Mouse (Mus musculus): ENCODE data around the gene Tmem51. TPM values are rescaled to one million over a fixed set of nuclear protein-coding genes. Genes with fewer than 3 reads are reported as not detected.

The Tmem51 gene
- 16.8 and 18.9 TPM in 2 replicates for polyA plus RNA-seq (2011; ENCODE audit: insufficient read depth, insufficient read length, low read depth, missing spikeins)

GRCm38 (mm10) chr4:142084131-142084899, at the start of gene Tmem51:
Tmem51 (minus strand) TSS chr4:142084304.
- Histone ChIP-seq H3K9me3 (replicated peaks; ENCODE audit: control insufficient read depth, insufficient read depth, low read length, poor library complexity, severe bottlenecking) (no peaks in the 10 kb centered on the region), H3K27me3 (ENCODE audit: control insufficient read depth, insufficient read depth, low read length, poor library complexity, severe bottlenecking) (no peaks in the 10 kb centered on the region), H3K4me3 (ENCODE audit: low read depth, low read length) (peak within 1 kb of the TSS; percentile 77), H3K4me1 (ENCODE audit: control insufficient read depth, insufficient read depth, low read length) (peaks cover 6% of the 10 kb centered on the region), H3K9ac (ENCODE audit: low read depth, poor library complexity, severe bottlenecking) (peak within 1 kb of the TSS; percentile 77), H3K36me3 (ENCODE audit: control insufficient read depth, insufficient read depth, low read length, poor library complexity, severe bottlenecking) (no peaks in the 10 kb centered on the region), H3K27ac (ENCODE audit: insufficient read depth, low read length) (peak within 1 kb of the TSS; percentile 69)
- no peak for TF ChIP-seq CTCF (IDR thresholded peaks at IDR 0.05; ENCODE audit: low read depth, low read length)
- 0 out of 2 replicates have a peak, but pooled peaks have one; percentile 2 for TF ChIP-seq EP300 (IDR thresholded peaks at IDR 0.05; ENCODE audit: insufficient read depth, low read depth, low read length)
- peak; percentile 15 for TF ChIP-seq POLR2A (IDR thresholded peaks at IDR 0.05; ENCODE audit: insufficient read depth, low read length)

- Histone ChIP-seq H3K9ac (ENCODE audit: low read depth, poor library complexity, severe bottlenecking) (no peak overlapping the region), H3K9me3 (replicated peaks; ENCODE audit: control insufficient read depth, insufficient read depth, low read length, poor library complexity, severe bottlenecking) (no peaks in the 10 kb centered on the region), H3K27ac (ENCODE audit: insufficient read depth, low read length) (no peak overlapping the region), H3K4me3 (ENCODE audit: low read depth, low read length) (no peak overlapping the region), H3K4me1 (ENCODE audit: control insufficient read depth, insufficient read depth, low read length) (no peaks in the 10 kb centered on the region), H3K36me3 (ENCODE audit: control insufficient read depth, insufficient read depth, low read length, poor library complexity, severe bottlenecking) (no peaks in the 10 kb centered on the region), H3K27me3 (ENCODE audit: control insufficient read depth, insufficient read depth, low read length, poor library complexity, severe bottlenecking) (no peaks in the 10 kb centered on the region)
- no peak for TF ChIP-seq POLR2A (IDR thresholded peaks at IDR 0.05; ENCODE audit: insufficient read depth, low read length)
- TF ChIP-seq EP300 (IDR thresholded peaks at IDR 0.05; ENCODE audit: insufficient read depth, low read depth, low read length) = no peak
- TF ChIP-seq CTCF (IDR thresholded peaks at IDR 0.05; ENCODE audit: low read depth, low read length) = no peak
These were observed 46.1 kb upstream of the Tmem51 start for GRCm38 (mm10) chr4:142130162-142130561.

GRCm38 (mm10) chr4:142127275-142127788, 43.2 kb upstream of the Tmem51 start:
- TF ChIP-seq EP300 (IDR thresholded peaks at IDR 0.05; ENCODE audit: insufficient read depth, low read depth, low read length) = no peak
- TF ChIP-seq POLR2A (IDR thresholded peaks at IDR 0.05; ENCODE audit: insufficient read depth, low read length) = no peak
- no peak for TF ChIP-seq CTCF (IDR thresholded peaks at IDR 0.05; ENCODE audit: low read depth, low read length)
- Histone ChIP-seq H3K27me3 (ENCODE audit: control insufficient read depth, insufficient read depth, low read length, poor library complexity, severe bottlenecking) (no peaks in the 10 kb centered on the region), H3K36me3 (ENCODE audit: control insufficient read depth, insufficient read depth, low read length, poor library complexity, severe bottlenecking) (no peaks in the 10 kb centered on the region), H3K9ac (ENCODE audit: low read depth, poor library complexity, severe bottlenecking) (no peak overlapping the region), H3K9me3 (replicated peaks; ENCODE audit: control insufficient read depth, insufficient read depth, low read length, poor library complexity, severe bottlenecking) (no peaks in the 10 kb centered on the region), H3K4me3 (ENCODE audit: low read depth, low read length) (no peak overlapping the region), H3K27ac (ENCODE audit: insufficient read depth, low read length) (no peak overlapping the region), H3K4me1 (ENCODE audit: control insufficient read depth, insufficient read depth, low read length) (no peaks in the 10 kb centered on the region)

GRCm38 (mm10) chr4:142126641-142127274, 42.7 kb upstream of the Tmem51 start:
- TF ChIP-seq EP300 (IDR thresholded peaks at IDR 0.05; ENCODE audit: insufficient read depth, low read depth, low read length) (no peak), CTCF (IDR thresholded peaks at IDR 0.05; ENCODE audit: low read depth, low read length) (no peak)
- Histone ChIP-seq H3K9me3 (replicated peaks; ENCODE audit: control insufficient read depth, insufficient read depth, low read length, poor library complexity, severe bottlenecking) (no peaks in the 10 kb centered on the region), H3K4me3 (ENCODE audit: low read depth, low read length) (no peak overlapping the region), H3K36me3 (ENCODE audit: control insufficient read depth, insufficient read depth, low read length, poor library complexity, severe bottlenecking) (no peaks in the 10 kb centered on the region), H3K4me1 (ENCODE audit: control insufficient read depth, insufficient read depth, low read length) (no peaks in the 10 kb centered on the region), H3K27ac (ENCODE audit: insufficient read depth, low read length) (no peak overlapping the region), H3K27me3 (ENCODE audit: control insufficient read depth, insufficient read depth, low read length, poor library complexity, severe bottlenecking) (no peaks in the 10 kb centered on the region), H3K9ac (ENCODE audit: low read depth, poor library complexity, severe bottlenecking) (no peak overlapping the region)

- Histone ChIP-seq H3K9ac (ENCODE audit: low read depth, poor library complexity, severe bottlenecking) (no peak overlapping the region), H3K9me3 (replicated peaks; ENCODE audit: control insufficient read depth, insufficient read depth, low read length, poor library complexity, severe bottlenecking) (no peaks in the 10 kb centered on the region), H3K4me1 (ENCODE audit: control insufficient read depth, insufficient read depth, low read length) (no peaks in the 10 kb centered on the region), H3K4me3 (ENCODE audit: low read depth, low read length) (no peak overlapping the region), H3K27me3 (ENCODE audit: control insufficient read depth, insufficient read depth, low read length, poor library complexity, severe bottlenecking) (no peaks in the 10 kb centered on the region), H3K27ac (ENCODE audit: insufficient read depth, low read length) (no peak overlapping the region), H3K36me3 (ENCODE audit: control insufficient read depth, insufficient read depth, low read length, poor library complexity, severe bottlenecking) (no peaks in the 10 kb centered on the region)
- no peak for TF ChIP-seq CTCF (IDR thresholded peaks at IDR 0.05; ENCODE audit: low read depth, low read length)
- no peak for TF ChIP-seq EP300 (IDR thresholded peaks at IDR 0.05; ENCODE audit: insufficient read depth, low read depth, low read length)
- TF ChIP-seq POLR2A (IDR thresholded peaks at IDR 0.05; ENCODE audit: insufficient read depth, low read length) = no peak
These were observed 37.1 kb upstream of the Tmem51 start for GRCm38 (mm10) chr4:142121164-142121563.

- H3K27ac ChIP-seq (ENCODE audit: insufficient read depth, low read length) = no peak overlapping the region
- H3K4me1 ChIP-seq (ENCODE audit: control insufficient read depth, insufficient read depth, low read length) = no peaks in the 10 kb centered on the region
- H3K9ac ChIP-seq (ENCODE audit: low read depth, poor library complexity, severe bottlenecking) = no peak overlapping the region
- H3K36me3 ChIP-seq (ENCODE audit: control insufficient read depth, insufficient read depth, low read length, poor library complexity, severe bottlenecking) = no peaks in the 10 kb centered on the region
- no peak overlapping the region for H3K4me3 ChIP-seq (ENCODE audit: low read depth, low read length)
- TF ChIP-seq EP300 (IDR thresholded peaks at IDR 0.05; ENCODE audit: insufficient read depth, low read depth, low read length) (no peak), CTCF (IDR thresholded peaks at IDR 0.05; ENCODE audit: low read depth, low read length) (no peak)
- H3K9me3 ChIP-seq (replicated peaks; ENCODE audit: control insufficient read depth, insufficient read depth, low read length, poor library complexity, severe bottlenecking) = no peaks in the 10 kb centered on the region
- H3K27me3 ChIP-seq (ENCODE audit: control insufficient read depth, insufficient read depth, low read length, poor library complexity, severe bottlenecking) = no peaks in the 10 kb centered on the region
These were observed 34.4 kb upstream of the Tmem51 start for GRCm38 (mm10) chr4:142118522-142118921.
